Mouse (Mus musculus): ENCODE results near the gene Gm21858. TPM values are rescaled to one million over a fixed set of nuclear protein-coding genes. Genes with fewer than 3 reads are reported as not detected.
"Not testable (repeated sequence)": the region's sequence is repeated elsewhere in the genome, so short reads cannot be mapped to it uniquely, and the experiment has no call there.

The Gm21858 gene
- not detected in 2 replicates for polyA plus RNA-seq (2015; fragmentation: Nextera tagmentation; extraction: Ambion mirVana)

- WGBS, result no CpG with 5 or more reads among the region's 6 CpGs
- not testable (repeated sequence) for ATAC-seq (ENCODE audit: insufficient read depth, low FRiP score)
These were observed at the start of gene Gm21858 for GRCm38 (mm10) chrY:55731456-55731855. Gene Gm21858, plus strand, starts transcription at chrY:55731756.

More at GRCm38 (mm10) chrY:55731456-55731855, at the start of gene Gm21858:
- H3K9me3 ChIP-seq (replicated peaks; ENCODE audit: control insufficient read depth, low read length); H3K36me3 ChIP-seq (ENCODE audit: control insufficient read depth, insufficient read depth, low read length); H3K9ac ChIP-seq (ENCODE audit: low read length); H3K4me2 ChIP-seq (ENCODE audit: low read depth, low read length); H3K4me3 ChIP-seq (replicated peaks; ENCODE audit: low read length); H3K27me3 ChIP-seq (ENCODE audit: control insufficient read depth, insufficient read depth, low read length); H3K4me1 ChIP-seq (ENCODE audit: control insufficient read depth, insufficient read depth, low read length); H3K27ac ChIP-seq (ENCODE audit: low read length): not testable (repeated sequence)

All from stomach, embryonic 16.5 days (tissue).